9 mouse cellular contexts compared by ENCODE assay signal in genomic region chr11:96621167-96621566, GRCm38 (mm10).
A peak's percentile ranks its signal among the peaks of the same experiment; 100 is the strongest.
DNase-seq lines count a peak whose midpoint lies in the region; ATAC-seq and TF ChIP-seq lines count a peak whose summit lies in the region.
"Had no signal": no experiment of that assay in that cellular context is flagged by ENCODE, and none has a peak within 500 bp of the region (broad histone marks: within the 10 kb centered on the region; RNA-seq: fewer than 3 reads in every experiment).

No protein-coding gene starts in this region.

- intact Hi-C loops in gastrocnemius, postnatal 36 days (cut with DNase I) = loop anchor here (2.0 kb wide), 1 partner anchor 342 kb away; no protein-coding TSS in a partner anchor

- H3K4me1 ChIP-seq in midbrain, embryonic 14.5 days (ENCODE audit: control insufficient read depth, insufficient read depth, low read length) = peaks cover 18% of the 10 kb centered on the region; the same call in 1 of the 2 replicates
- H3K4me1 ChIP-seq in midbrain, embryonic 13.5 days (replicated peaks) = peaks cover 21% of the 10 kb centered on the region; the same call in 1 of the 2 replicates
- no peaks in the 10 kb centered on the region for H3K4me1 ChIP-seq in cerebellum, adult 2 months (ENCODE audit: control insufficient read depth, insufficient read depth, low read length)
- H3K4me1 ChIP-seq in lung, adult 2 months (ENCODE audit: control insufficient read depth, insufficient read depth, low read length) = peaks cover 2% of the 10 kb centered on the region; the same call in 1 of the 2 replicates
- H3K4me1 ChIP-seq: heart, embryonic 15.5 days had no signal

- no peaks in the 10 kb centered on the region for H3K36me3 ChIP-seq in midbrain, embryonic 14.5 days (ENCODE audit: control insufficient read depth, insufficient read depth, low read length)
- H3K36me3 ChIP-seq in midbrain, embryonic 13.5 days = no peaks in the 10 kb centered on the region
- H3K36me3 ChIP-seq: heart, embryonic 15.5 days had no signal

- H3K9ac ChIP-seq in midbrain, embryonic 14.5 days (replicated peaks; ENCODE audit: low read length) = no peak overlapping the region
- no peak overlapping the region for H3K9ac ChIP-seq in midbrain, embryonic 13.5 days (replicated peaks)
- H3K9ac ChIP-seq: heart, embryonic 15.5 days had no signal

- WGBS in midbrain, embryonic 14.5 days = 25% methylated on average over 4 of the region's 4 CpGs
- WGBS in midbrain, embryonic 13.5 days = 31% methylated on average over 4 of the region's 4 CpGs
- 27% methylated on average over 4 of the region's 4 CpGs for WGBS in cerebellum, adult 2 months
- 19% methylated on average over 4 of the region's 4 CpGs for WGBS in lung, adult 2 months

- peak; percentile 72 for TF ChIP-seq CTCF in cerebellum, adult 2 months (IDR thresholded peaks at IDR 0.05; ENCODE audit: borderline replicate concordance, insufficient read depth, low read depth, low read length)
- TF ChIP-seq CTCF in lung, adult 2 months (IDR thresholded peaks at IDR 0.05; ENCODE audit: insufficient read depth, low read length) = peak; percentile 92

- no peaks in the 10 kb centered on the region for H3K9me3 ChIP-seq in midbrain, embryonic 14.5 days (ENCODE audit: control insufficient read depth, low read length)
- no peaks in the 10 kb centered on the region for H3K9me3 ChIP-seq in midbrain, embryonic 13.5 days
- H3K9me3 ChIP-seq: heart, embryonic 15.5 days had no signal

- no peak overlapping the region for H3K4me2 ChIP-seq in midbrain, embryonic 14.5 days (ENCODE audit: low read length)
- no peak overlapping the region for H3K4me2 ChIP-seq in midbrain, embryonic 13.5 days (replicated peaks)
- H3K4me2 ChIP-seq: heart, embryonic 15.5 days had no signal

- H3K27me3 ChIP-seq in midbrain, embryonic 14.5 days (ENCODE audit: control insufficient read depth, insufficient read depth, low read length) = no peaks in the 10 kb centered on the region; the same call in 1 of the 2 replicates
- H3K27me3 ChIP-seq in midbrain, embryonic 13.5 days = peaks cover 22% of the 10 kb centered on the region
- peaks cover 1% of the 10 kb centered on the region; the same call in 1 of the 2 replicates for H3K27me3 ChIP-seq in cerebellum, adult 2 months (ENCODE audit: control insufficient read depth, insufficient read depth, low read length)

- peak; percentile 91 for DNase-seq in midbrain, embryonic 14.5 days
- peak; percentile 44 to 63 for DNase-seq in cerebellum, adult 2 months
- DNase-seq in gastrocnemius, postnatal 36 days = peak; percentile 34 to 56
- peak; percentile 90 to 93 for DNase-seq in kidney, postnatal 25 days
- peak; percentile 69 for DNase-seq in lung, adult 2 months
- peak; percentile 63 to 82 for DNase-seq in right cerebral cortex, postnatal 10 days (ENCODE audit: low spot score in 2 of 2)
- DNase-seq in urinary bladder, postnatal 14 days (ENCODE audit: low spot score) = peak; percentile 85

- no peak for ATAC-seq in midbrain, embryonic 14.5 days (ENCODE audit: low FRiP score, low TSS enrichment)
- no peak for ATAC-seq in midbrain, embryonic 13.5 days

- no peak for TF ChIP-seq POLR2A in cerebellum, adult 2 months (IDR thresholded peaks at IDR 0.05; ENCODE audit: borderline replicate concordance, insufficient read depth, low read length)
- no peak for TF ChIP-seq POLR2A in lung, adult 2 months (IDR thresholded peaks at IDR 0.05; ENCODE audit: borderline replicate concordance, extremely low read depth, low read depth, low read length)

- H3K27ac ChIP-seq in midbrain, embryonic 14.5 days (replicated peaks; ENCODE audit: low read depth, low read length) = no peak overlapping the region
- no peak overlapping the region for H3K27ac ChIP-seq in midbrain, embryonic 13.5 days
- no peak overlapping the region for H3K27ac ChIP-seq in cerebellum, adult 2 months (ENCODE audit: insufficient read depth, low read length)
- H3K27ac ChIP-seq: heart, embryonic 15.5 days had no signal

- no peak overlapping the region for H3K4me3 ChIP-seq in midbrain, embryonic 14.5 days (replicated peaks; ENCODE audit: low read depth, low read length)
- H3K4me3 ChIP-seq in midbrain, embryonic 13.5 days (replicated peaks) = no peak overlapping the region
- H3K4me3 ChIP-seq in cerebellum, adult 2 months (replicated peaks; ENCODE audit: insufficient read depth, low read depth, low read length) = no peak overlapping the region
- H3K4me3 ChIP-seq in lung, adult 2 months (replicated peaks; ENCODE audit: extremely low read depth, low read depth, low read length) = no peak overlapping the region
- H3K4me3 ChIP-seq: heart, embryonic 15.5 days had no signal
